Mouse (Mus musculus) hindbrain, embryonic 14.5 days (tissue): ENCODE data around the gene Rgl1. TPM values are rescaled to one million over a fixed set of nuclear protein-coding genes. Genes with fewer than 3 reads are reported as not detected.

Experiments used
- ATAC-seq: fragments of 200-750 bp; cut with Nextera tagmentation; 2 replicates; pipeline ENCODE4 v1.8.0; 2017; ENCODE audit warnings: moderate number of reproducible peaks, mild to moderate bottlenecking, moderate TSS enrichment, moderate library complexity; ENCODE audit not compliant: low FRiP score
- DNase-seq: peaks from one replicate; pipeline ENCODE4 v3.0.0-alpha.2; 2015; ENCODE audit warnings: low spot score
- H3K27ac ChIP-seq: fragments of 300-500 bp; sonication (generic); 2 replicates; pipeline ENCODE4 v1.5.1; 2014; ENCODE audit warnings: mild to moderate bottlenecking, moderate library complexity
- H3K27me3 ChIP-seq: fragments of 300-500 bp; sonication (generic); 2 replicates; pipeline ENCODE4 v1.6.1; 2014; ENCODE audit warnings: mild to moderate bottlenecking, low read length, mixed read lengths; ENCODE audit not compliant: control insufficient read depth, insufficient read depth
- H3K36me3 ChIP-seq: fragments of 300-500 bp; sonication (generic); replicated peaks from 2 replicates; pipeline ENCODE4 v1.6.1; 2014; ENCODE audit not compliant: control insufficient read depth, insufficient read depth
- H3K4me1 ChIP-seq: fragments of 300-500 bp; sonication (generic); replicated peaks from 2 replicates; pipeline ENCODE4 v1.6.1; 2014; ENCODE audit warnings: antibody characterized with exemption, low read length, mixed read lengths; ENCODE audit not compliant: control insufficient read depth, insufficient read depth
- H3K4me2 ChIP-seq: fragments of 300-500 bp; sonication (generic); replicated peaks from 2 replicates; pipeline ENCODE4 v1.6.1; 2014; ENCODE audit warnings: mild to moderate bottlenecking, moderate library complexity
- H3K4me3 ChIP-seq: fragments of 300-500 bp; sonication (generic); replicated peaks from 2 replicates; pipeline ENCODE4 v1.5.1; 2014; ENCODE audit warnings: mild to moderate bottlenecking, low read length
- H3K9ac ChIP-seq: fragments of 300-500 bp; sonication (generic); 2 replicates; pipeline ENCODE4 v1.6.1; 2014
- H3K9me3 ChIP-seq: fragments of 300-500 bp; sonication (generic); 2 replicates; pipeline ENCODE4 v1.6.1; 2016; ENCODE audit warnings: low read length; ENCODE audit not compliant: control insufficient read depth
- WGBS: fragments of 180-500 bp; shearing (Covaris S2); extraction: QIAGEN DNeasy Blood & Tissue Kit; methylation state at CpG from one replicate; pipeline ENCODE4 v1.1.7; 2014; 5-methylcytosine and 5-hydroxymethylcytosine counted together
- polyA plus RNA-seq: library from polyadenylated mRNA; unstranded; fragments of >200 nt; fragmentation: Nextera tagmentation; extraction: Ambion mirVana; gene quantifications from 2 replicates; pipeline ENCODE4 v1.2.1, GENCODE M21; 2014

Gene Rgl1
- polyA plus RNA-seq, 1 experiment from 2014 or later, result 20.9 TPM

DNA sequence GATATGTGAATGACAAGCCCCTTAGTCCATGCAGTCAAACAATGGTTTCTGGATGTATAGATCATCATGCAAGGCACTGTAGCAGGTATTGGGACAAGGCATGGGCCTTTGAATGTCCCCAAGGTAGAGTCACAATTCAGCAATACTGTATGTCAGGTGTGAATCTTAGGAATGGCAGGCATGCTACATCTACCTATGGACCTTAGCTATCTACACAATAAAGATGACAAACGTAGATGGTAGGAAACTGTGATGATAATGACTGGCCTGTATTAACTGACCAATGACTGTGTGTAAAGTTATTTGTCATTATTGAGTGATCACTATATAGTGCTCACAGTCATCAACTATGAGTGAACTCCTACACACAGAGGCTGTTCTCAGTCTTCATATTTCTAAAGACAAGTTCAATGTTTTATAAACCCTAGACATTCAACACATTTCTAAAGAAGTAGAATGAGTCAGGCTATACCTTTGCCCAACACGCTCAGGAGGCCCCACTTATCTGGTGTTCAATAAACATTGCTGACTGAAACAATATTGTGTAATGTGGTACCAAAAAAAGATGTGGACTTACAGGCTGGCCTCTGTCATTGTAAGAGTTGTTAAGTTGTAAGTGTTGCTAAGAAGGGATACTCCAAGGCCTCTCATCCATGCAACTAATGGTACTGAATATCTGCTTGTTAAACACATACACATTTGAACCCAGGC, 222.5 kb downstream of the Rgl1 start:
- Histone ChIP-seq H3K4me1 (no peaks in the 10 kb centered on the region), H3K27me3 (no peaks in the 10 kb centered on the region), H3K4me2 (no peak overlapping the region), H3K9ac (no peak overlapping the region), H3K9me3 (no peaks in the 10 kb centered on the region), H3K36me3 (peaks cover 3% of the 10 kb centered on the region), H3K27ac (no peak overlapping the region), H3K4me3 (no peak overlapping the region)
- WGBS, result 94% methylated on average over 2 of the region's 2 CpGs
- ATAC-seq (no peak), DNase-seq (no peak)

DNA sequence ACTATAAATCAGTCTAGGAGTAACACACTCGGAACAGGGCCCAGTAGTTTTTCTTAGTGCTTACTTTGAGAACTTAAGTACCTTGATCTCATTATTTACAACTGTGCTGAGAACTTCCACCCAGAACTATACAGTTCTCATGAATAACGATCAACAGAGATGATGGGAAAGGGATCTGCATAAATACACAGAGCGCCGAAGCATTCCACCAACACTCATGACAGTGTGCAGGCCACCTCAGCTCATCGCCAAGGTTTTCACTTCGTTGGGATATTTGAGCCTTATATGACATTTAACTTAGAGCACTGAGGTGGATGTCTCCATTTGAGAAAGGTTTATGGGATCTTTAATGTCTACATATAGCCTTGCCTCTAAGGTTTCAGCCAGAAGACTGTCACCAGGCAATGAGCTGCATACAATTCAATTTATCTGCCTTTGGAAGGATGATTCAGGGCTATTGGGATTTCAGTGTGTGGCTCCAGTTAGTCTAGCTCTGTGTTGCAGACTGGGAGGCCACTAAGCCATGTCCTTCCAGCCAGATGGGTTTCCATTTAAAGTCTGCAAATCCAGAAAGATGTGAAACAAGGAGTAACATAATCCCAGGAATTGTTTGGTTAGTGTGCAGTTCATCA, 223.3 kb downstream of the Rgl1 start:
- no peak overlapping the region for H3K9ac ChIP-seq
- ATAC-seq, result no peak
- no peak overlapping the region for H3K4me2 ChIP-seq
- no peaks in the 10 kb centered on the region for H3K9me3 ChIP-seq
- 96% methylated on average over 6 of the region's 6 CpGs for WGBS
- no peaks in the 10 kb centered on the region for H3K27me3 ChIP-seq
- no peaks in the 10 kb centered on the region for H3K4me1 ChIP-seq
- no peak for DNase-seq
- H3K4me3 ChIP-seq, result no peak overlapping the region
- peaks cover 3% of the 10 kb centered on the region for H3K36me3 ChIP-seq
- no peak overlapping the region for H3K27ac ChIP-seq

DNA sequence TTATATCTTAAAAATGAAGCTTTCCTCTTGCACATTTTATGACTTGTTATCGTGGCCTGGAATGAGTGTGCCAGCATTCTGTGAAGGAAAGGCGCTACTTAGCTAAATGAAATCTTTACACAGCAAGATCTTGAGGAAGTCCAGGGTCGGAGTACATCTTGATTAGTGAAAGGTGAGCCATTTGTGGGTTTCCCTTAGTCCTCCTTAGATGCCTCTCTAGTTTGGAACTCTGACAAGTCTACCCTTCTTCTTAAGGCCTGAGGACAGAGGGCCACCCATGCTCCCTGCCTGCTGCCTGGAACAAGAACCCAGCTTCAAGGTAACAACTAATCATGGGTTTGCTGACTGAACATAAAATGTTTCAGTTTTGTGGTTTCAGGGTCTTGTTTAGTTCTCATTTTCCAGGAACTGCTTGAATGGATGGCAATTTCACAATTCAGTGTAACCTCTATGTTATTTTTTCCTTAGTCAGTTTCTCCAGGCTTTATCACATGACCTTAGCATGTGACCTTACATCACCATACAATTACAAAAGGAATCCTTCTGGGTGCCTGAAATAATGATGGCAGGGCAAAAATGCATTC, 225.8 kb downstream of the Rgl1 start:
- 96% methylated on average over 3 of the region's 3 CpGs for WGBS
- H3K9me3 ChIP-seq, result no peaks in the 10 kb centered on the region
- DNase-seq, result no peak
- H3K4me3 ChIP-seq, result no peak overlapping the region
- no peak overlapping the region for H3K27ac ChIP-seq
- no peaks in the 10 kb centered on the region for H3K4me1 ChIP-seq
- ATAC-seq, result no peak
- no peak overlapping the region for H3K4me2 ChIP-seq
- no peak overlapping the region for H3K9ac ChIP-seq
- no peaks in the 10 kb centered on the region for H3K27me3 ChIP-seq
- H3K36me3 ChIP-seq, result peaks cover 3% of the 10 kb centered on the region

DNA sequence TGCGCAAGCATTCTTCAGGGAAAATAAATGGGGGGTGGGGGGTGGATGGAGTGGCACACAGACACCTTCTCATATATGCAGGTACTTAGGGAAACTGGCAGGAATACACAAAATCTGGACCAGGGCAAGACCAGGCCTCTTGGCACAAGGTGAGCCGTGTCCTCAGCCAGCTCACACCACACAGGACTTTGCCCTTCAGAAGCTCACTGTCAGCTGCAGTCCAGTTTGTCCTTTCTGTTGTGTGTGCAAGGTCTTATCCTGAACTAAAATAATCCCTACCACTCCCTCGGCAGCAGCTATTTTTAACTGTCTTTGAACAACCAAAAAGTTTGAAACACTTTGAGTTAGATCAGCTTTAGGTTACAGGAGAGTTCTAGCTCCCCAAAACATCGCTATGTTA, 227.3 kb downstream of the Rgl1 start:
- ATAC-seq, result no peak
- H3K4me2 ChIP-seq, result no peak overlapping the region
- WGBS, result 92% methylated on average over 4 of the region's 4 CpGs
- DNase-seq, result no peak
- no peaks in the 10 kb centered on the region for H3K27me3 ChIP-seq
- no peak overlapping the region for H3K27ac ChIP-seq
- H3K9ac ChIP-seq, result no peak overlapping the region
- no peaks in the 10 kb centered on the region for H3K9me3 ChIP-seq
- peaks cover 3% of the 10 kb centered on the region for H3K36me3 ChIP-seq
- no peaks in the 10 kb centered on the region for H3K4me1 ChIP-seq
- no peak overlapping the region for H3K4me3 ChIP-seq

DNA sequence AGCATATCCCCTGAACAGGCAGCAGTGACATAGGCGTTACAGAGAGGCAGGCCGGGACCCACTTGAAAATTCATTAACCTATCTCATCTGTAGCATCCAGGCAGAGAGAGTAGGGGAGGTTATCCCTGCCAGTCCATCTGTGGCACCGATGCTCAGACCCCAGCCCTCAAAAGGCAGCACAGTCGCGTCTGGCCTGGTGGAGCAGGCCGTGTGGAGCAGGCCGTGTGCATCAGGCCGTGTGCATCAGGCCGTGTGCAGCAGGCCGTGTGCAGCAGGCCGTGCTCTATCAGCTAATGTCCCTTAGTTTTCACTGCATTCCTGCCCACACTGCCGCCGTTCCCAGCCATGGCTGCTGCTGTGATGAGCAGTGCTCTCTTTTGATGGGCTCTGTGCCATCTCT, 229.0 kb downstream of the Rgl1 start:
- Histone ChIP-seq H3K9ac (no peak overlapping the region), H3K4me3 (no peak overlapping the region), H3K4me2 (no peak overlapping the region), H3K9me3 (no peaks in the 10 kb centered on the region), H3K27ac (no peak overlapping the region), H3K36me3 (peaks cover 3% of the 10 kb centered on the region; the same call in 1 of the 2 replicates), H3K4me1 (no peaks in the 10 kb centered on the region), H3K27me3 (no peaks in the 10 kb centered on the region)
- WGBS, result 69% methylated on average over 13 of the region's 13 CpGs
- ATAC-seq (no peak), DNase-seq (no peak)

DNA sequence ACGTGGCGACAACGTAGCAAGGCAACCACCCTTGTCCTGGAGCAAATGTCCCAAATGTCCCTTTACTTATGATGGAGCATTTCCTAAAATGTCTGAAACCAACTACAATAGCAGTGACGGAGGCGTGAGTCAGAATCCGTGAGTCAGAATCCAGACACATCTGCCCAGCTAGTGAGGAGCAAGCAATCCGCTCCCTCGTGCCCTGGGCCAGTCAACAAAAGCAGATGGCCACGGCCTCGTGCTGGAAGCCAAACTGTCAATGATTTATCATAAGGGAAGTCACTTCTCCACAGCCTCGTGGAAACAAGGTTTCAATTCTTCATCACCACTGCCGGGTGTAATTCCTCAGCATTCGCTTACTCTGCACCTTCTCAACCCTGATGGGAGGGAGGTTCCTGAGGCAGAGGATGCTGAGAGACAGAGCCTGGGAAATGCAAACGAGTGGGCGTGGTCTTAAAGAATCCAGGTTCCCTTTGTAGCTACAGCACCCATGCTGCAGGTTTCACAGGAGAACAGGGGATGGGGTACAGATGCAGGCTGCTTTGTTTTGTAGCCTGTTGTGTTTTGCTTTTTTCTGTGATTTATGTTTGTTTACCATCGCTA, 229.6 kb downstream of the Rgl1 start:
- 46% methylated on average over 16 of the region's 16 CpGs for whole genome bisulfite sequencing
- H3K9me3 ChIP-seq, result no peaks in the 10 kb centered on the region
- no peaks in the 10 kb centered on the region; the same call in 1 of the 2 replicates for H3K36me3 ChIP-seq
- no peaks in the 10 kb centered on the region for H3K4me1 ChIP-seq
- ATAC-seq (0 out of 2 replicates have a peak, but pooled peaks have one; percentile 27), DNase-seq (no peak)
- no peak overlapping the region for H3K4me3 ChIP-seq
- no peak overlapping the region for H3K9ac ChIP-seq
- no peak overlapping the region for H3K27ac ChIP-seq
- no peak overlapping the region for H3K4me2 ChIP-seq
- no peaks in the 10 kb centered on the region for H3K27me3 ChIP-seq

DNA sequence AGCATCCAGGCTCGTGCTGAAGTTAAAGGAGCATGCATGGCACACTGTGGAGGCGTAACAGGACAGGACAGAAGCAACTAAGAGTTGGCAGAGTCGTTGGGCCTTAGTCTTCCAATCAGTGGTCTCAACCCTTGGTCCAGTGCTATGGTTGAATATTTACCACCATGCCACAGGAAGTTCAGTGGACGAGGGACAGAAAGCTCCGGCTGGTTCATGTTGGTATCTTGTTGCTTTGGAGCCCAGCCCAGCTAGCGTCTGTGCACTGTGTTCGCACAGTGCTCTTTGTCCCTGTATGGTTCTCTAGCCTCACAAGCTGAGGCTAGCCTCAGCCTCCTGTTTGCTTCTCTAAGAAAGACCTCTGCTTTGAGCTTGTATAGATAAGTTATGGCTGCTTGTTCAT, 231.6 kb downstream of the Rgl1 start:
- H3K27ac ChIP-seq, result no peak overlapping the region
- no peaks in the 10 kb centered on the region for H3K4me1 ChIP-seq
- H3K9ac ChIP-seq, result no peak overlapping the region
- H3K36me3 ChIP-seq, result no peaks in the 10 kb centered on the region; the same call in 1 of the 2 replicates
- ATAC-seq, result no peak
- no peaks in the 10 kb centered on the region for H3K27me3 ChIP-seq
- no peak overlapping the region for H3K4me3 ChIP-seq
- H3K9me3 ChIP-seq, result no peaks in the 10 kb centered on the region
- WGBS, result 91% methylated on average over 7 of the region's 7 CpGs
- no peak overlapping the region for H3K4me2 ChIP-seq
- DNase-seq, result no peak

DNA sequence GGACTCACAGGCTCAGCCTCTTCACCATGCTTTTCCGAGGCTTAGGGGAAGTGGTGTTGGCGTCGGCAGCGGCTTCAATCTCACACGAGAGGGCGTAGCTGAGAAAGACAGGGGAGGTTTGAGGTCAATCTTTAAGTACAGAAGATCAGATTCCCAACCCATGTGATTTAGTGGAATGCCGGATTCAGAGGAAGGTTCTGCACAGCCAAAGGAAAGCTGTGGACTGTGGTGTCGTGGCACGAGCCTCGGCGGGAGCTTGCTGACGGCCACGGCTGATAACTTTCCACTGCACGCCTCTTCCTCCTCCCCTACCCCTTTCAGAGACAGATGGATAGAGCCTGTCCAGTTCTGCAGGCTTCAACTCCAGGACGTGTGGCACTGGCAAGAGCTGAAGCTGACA, 234.7 kb downstream of the Rgl1 start:
- DNase-seq (no peak), ATAC-seq (no peak)
- Histone ChIP-seq H3K4me1 (no peaks in the 10 kb centered on the region), H3K36me3 (peaks cover 4% of the 10 kb centered on the region; the same call in 1 of the 2 replicates), H3K27ac (no peak overlapping the region), H3K9me3 (no peaks in the 10 kb centered on the region), H3K4me3 (no peak overlapping the region), H3K27me3 (no peaks in the 10 kb centered on the region), H3K9ac (no peak overlapping the region), H3K4me2 (no peak overlapping the region)
- 66% methylated on average over 15 of the region's 15 CpGs for WGBS

DNA sequence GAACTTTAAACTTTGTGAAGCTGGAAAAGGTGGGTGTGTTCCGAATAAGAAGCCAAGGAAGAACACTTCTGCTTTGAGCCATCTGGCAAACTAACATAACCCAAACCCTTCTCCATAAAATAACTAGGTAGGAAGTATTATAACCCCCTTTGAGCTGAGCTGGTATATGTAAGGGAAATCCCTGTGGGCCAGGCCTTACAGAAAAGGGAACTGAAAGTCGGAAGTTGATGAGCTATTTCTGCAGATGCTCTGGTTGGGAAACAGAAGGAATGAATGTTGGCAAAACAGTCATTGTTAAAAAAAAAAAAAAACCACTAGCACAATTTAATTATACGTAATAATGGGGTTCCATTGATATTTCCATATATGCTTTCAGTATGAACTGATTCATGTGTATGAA, 237.4 kb downstream of the Rgl1 start:
- H3K4me3 ChIP-seq, result no peak overlapping the region
- no peak overlapping the region for H3K9ac ChIP-seq
- ATAC-seq (no peak), DNase-seq (no peak)
- no peaks in the 10 kb centered on the region for H3K9me3 ChIP-seq
- H3K4me2 ChIP-seq, result no peak overlapping the region
- peaks cover 9% of the 10 kb centered on the region; the same call in 1 of the 2 replicates for H3K36me3 ChIP-seq
- H3K4me1 ChIP-seq, result peaks cover 7% of the 10 kb centered on the region
- 91% methylated on average over 3 of the region's 3 CpGs for WGBS
- H3K27ac ChIP-seq, result no peak overlapping the region
- no peaks in the 10 kb centered on the region for H3K27me3 ChIP-seq
